Mouse (Mus musculus) embryonic facial prominence, embryonic 12.5 days (tissue): ENCODE data around the gene Nup188. TPM values are rescaled to one million over a fixed set of nuclear protein-coding genes. Genes with fewer than 3 reads are reported as not detected.

Experiments
- ATAC-seq: fragments of 200-750 bp; cut with Nextera tagmentation; 2 replicates; pipeline ENCODE4 v1.8.0; 2017; ENCODE audit not compliant: insufficient number of reproducible peaks, insufficient read depth, low FRiP score, low TSS enrichment
- H3K27ac ChIP-seq: fragments of 300-500 bp; sonication (generic); 2 replicates; pipeline ENCODE4 v1.5.1; 2016; ENCODE audit warnings: mild to moderate bottlenecking
- H3K27me3 ChIP-seq: fragments of 300-500 bp; sonication (generic); 2 replicates; pipeline ENCODE4 v1.6.1; 2016; ENCODE audit warnings: mild to moderate bottlenecking, moderate library complexity
- H3K36me3 ChIP-seq: fragments of 300-500 bp; sonication (generic); 2 replicates; pipeline ENCODE4 v1.6.1; 2016; ENCODE audit warnings: mild to moderate bottlenecking
- H3K4me1 ChIP-seq: fragments of 300-500 bp; sonication (generic); 2 replicates; pipeline ENCODE4 v1.6.1; 2016
- H3K4me2 ChIP-seq: fragments of 300-500 bp; sonication (generic); replicated peaks from 2 replicates; pipeline ENCODE4 v1.6.1; 2016; ENCODE audit warnings: mild to moderate bottlenecking, moderate library complexity
- H3K4me3 ChIP-seq: fragments of 300-500 bp; sonication (generic); 2 replicates; pipeline ENCODE4 v1.5.1; 2016; ENCODE audit warnings: mild to moderate bottlenecking
- H3K9ac ChIP-seq: fragments of 300-500 bp; sonication (generic); 2 replicates; pipeline ENCODE4 v1.6.1; 2016; ENCODE audit warnings: mild to moderate bottlenecking, moderate library complexity
- H3K9me3 ChIP-seq: fragments of 300-500 bp; sonication (generic); 2 replicates; pipeline ENCODE4 v1.6.1; 2016; ENCODE audit warnings: mild to moderate bottlenecking, moderate library complexity
- WGBS: fragments of 180-500 bp; shearing (Covaris S2); methylation state at CpG from one replicate; pipeline ENCODE4 v1.1.7; 2016; 5-methylcytosine and 5-hydroxymethylcytosine counted together
- polyA plus RNA-seq: library from polyadenylated mRNA; unstranded; fragments of >200 nt; fragmentation: Nextera tagmentation; extraction: Ambion mirVana; gene quantifications from 2 replicates; pipeline ENCODE4 v1.2.1, GENCODE M21; 2016

Nup188 gene
- polyA plus RNA-seq, 1 experiment from 2014 or later, result 37.2 TPM

DNA sequence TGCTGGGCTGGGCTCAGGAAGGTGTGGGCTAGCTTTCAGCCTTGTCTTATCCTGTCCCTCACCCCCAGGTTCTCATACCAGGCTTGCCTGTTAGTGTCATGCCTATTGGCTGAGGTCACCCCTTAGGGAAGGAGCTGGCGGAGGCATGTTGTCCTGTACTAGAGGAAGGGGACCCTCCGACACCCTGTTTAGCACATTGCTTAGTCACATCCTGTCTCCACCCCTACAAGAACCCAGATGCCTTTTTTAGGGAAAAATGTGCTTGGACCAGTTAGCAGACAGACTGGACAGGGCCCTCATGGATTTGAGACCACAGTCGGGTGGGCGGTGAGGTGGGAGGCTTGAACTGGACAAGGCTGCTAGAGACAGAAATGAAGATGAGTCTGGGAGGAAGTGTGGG lies 27.6 kb upstream of the Nup188 start:
- H3K27ac ChIP-seq, result no peak overlapping the region
- 81% methylated on average over 4 of the region's 4 CpGs for WGBS
- no peak overlapping the region for H3K4me2 ChIP-seq
- no peaks in the 10 kb centered on the region for H3K27me3 ChIP-seq
- no peak overlapping the region for H3K9ac ChIP-seq
- H3K4me1 ChIP-seq, result no peaks in the 10 kb centered on the region
- no peak overlapping the region for H3K4me3 ChIP-seq
- no peak for ATAC-seq
- H3K9me3 ChIP-seq, result no peaks in the 10 kb centered on the region
- peaks cover 87% of the 10 kb centered on the region for H3K36me3 ChIP-seq

DNA sequence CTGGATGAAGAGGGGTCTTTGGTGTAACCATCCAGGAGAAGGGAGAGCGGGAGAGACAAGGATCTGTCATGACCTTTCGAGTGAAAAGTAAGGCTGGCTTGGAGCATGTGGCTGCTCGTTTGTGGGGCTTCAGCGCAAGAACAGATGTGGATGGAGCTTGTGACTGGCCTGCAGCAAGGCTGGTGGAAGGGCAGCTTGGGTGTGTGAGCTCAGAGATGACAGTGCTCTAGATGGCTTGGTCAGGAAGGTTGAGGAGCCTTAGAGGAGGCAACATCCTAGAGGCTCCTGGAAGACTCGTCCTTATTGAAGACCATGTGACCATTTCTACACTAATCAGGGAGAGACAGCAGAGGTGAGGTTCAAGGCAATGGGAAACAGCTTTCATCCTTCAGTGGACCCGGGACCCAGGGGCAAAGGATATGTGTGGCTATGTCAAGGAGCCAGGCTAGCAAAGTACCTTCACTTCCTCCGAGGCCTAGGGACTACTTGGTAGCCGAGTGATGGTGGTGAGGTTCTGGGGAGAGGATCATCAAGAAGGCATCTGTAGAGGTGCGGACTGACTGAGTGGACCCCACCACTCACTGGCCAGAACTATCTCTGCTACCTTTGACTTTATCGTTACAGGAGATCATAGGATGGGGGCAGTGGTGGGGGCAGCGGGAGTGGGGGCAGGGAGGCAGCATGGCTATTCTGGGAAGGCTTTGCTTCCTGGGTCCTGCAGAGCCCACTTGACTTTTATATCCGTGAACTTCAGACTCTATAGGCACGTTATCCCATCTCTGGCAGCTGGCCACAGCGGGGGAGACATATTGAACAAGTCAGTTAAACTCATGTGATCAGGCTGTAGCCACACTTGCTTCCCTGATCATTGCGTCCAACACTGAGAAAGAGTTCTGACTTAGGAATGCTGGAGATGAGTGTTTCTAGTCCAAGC lies 26.8 kb upstream of the Nup188 start:
- H3K36me3 ChIP-seq, result peaks cover 91% of the 10 kb centered on the region
- WGBS, result 92% methylated on average over 15 of the region's 15 CpGs

DNA sequence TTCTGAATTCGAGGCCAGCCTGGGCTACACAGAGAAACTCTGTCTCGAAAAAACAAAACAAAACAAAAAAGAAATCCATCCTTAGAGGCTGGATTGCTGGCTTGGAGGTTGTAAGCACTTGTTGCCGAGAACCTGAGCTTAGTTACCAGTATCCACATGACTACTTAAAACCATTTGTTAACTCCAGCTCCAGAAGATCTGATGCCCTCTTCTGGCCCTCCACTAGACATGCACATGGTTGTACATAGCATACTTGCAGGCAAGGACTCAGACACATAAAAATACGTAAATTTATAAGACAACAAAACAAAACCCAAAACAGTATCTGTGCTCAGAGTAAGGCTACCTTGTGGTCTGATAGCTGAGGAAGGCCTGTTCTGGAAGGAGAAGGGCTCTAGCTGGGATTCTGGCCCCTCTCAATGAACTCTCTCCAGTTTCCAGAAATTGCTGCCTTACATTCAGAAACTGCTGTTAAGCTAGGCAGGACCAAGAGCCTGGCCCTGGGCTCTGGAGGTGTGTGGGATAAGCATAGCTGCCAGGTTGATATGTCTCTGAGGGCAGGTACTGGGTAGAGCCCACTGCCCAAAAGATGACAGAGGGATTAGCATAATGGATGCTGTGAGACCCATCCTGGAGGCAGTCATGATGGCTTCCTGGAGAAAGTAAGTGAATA lies 25.0 kb upstream of the Nup188 start:
- peaks cover 82% of the 10 kb centered on the region for H3K36me3 ChIP-seq
- H3K4me1 ChIP-seq, result peaks cover 24% of the 10 kb centered on the region
- 83% methylated on average over 4 of the region's 4 CpGs for WGBS
- no peak overlapping the region for H3K4me3 ChIP-seq
- no peaks in the 10 kb centered on the region for H3K9me3 ChIP-seq
- ATAC-seq, result no peak
- H3K27me3 ChIP-seq, result no peaks in the 10 kb centered on the region
- no peak overlapping the region for H3K4me2 ChIP-seq
- H3K27ac ChIP-seq, result no peak overlapping the region
- H3K9ac ChIP-seq, result no peak overlapping the region

More for the DNA sequence above, 26.8 kb upstream of the Nup188 start:
- H3K9me3 ChIP-seq, result no peaks in the 10 kb centered on the region
- H3K4me2 ChIP-seq, result no peak overlapping the region
- no peak overlapping the region for H3K4me3 ChIP-seq
- no peaks in the 10 kb centered on the region for H3K27me3 ChIP-seq
- no peak overlapping the region for H3K27ac ChIP-seq
- no peak for ATAC-seq
- H3K4me1 ChIP-seq, result peaks cover 6% of the 10 kb centered on the region; the same call in 1 of the 2 replicates
- no peak overlapping the region for H3K9ac ChIP-seq

DNA sequence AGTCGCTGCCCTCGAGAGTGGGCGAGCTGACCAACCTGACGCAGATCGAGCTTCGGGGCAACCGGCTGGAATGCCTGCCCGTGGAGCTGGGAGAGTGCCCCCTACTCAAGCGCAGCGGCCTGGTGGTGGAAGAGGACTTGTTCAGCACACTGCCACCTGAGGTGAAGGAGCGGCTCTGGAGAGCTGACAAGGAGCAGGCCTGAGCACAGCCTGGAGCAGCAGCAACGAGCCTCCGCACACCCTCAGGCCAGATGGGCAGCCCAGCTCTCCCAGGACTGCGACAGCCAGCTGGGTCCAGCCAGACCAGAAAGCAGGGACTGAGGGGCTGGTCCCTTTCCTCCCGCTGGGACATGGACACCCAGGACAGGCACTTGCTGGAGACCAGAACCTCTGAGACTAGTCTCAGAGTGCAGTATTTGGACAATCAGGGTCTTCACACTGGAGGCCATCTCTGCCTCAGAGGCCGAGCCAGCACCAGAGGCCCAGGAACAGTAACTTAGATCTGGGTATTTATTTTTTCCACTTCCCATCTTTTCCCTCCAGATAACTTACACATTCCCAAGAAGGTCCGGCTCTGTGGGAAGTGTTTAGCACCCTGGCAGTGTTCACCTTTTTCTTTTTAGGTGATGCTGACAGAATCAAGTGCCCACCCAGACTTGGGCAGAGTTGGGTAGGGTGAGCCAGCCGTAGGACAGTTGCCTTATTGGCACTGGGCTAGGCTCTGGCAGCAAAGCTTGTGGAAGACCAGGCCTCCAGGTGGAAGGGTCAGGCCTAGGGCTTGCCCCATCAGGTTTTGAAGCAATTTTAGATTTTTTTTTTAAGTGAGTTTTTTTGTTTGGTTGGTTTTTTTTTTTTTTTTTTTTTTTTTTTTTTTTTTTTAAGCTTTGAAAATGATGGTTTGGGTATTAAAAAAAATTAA lies 24.0 kb upstream of the Nup188 start:
- H3K9ac ChIP-seq, result no peak overlapping the region
- WGBS, result 89% methylated on average over 18 of the region's 18 CpGs
- H3K9me3 ChIP-seq, result no peaks in the 10 kb centered on the region
- no peaks in the 10 kb centered on the region for H3K27me3 ChIP-seq
- H3K36me3 ChIP-seq, result peaks cover 74% of the 10 kb centered on the region
- no peak overlapping the region for H3K27ac ChIP-seq
- no peak overlapping the region for H3K4me2 ChIP-seq
- no peak for ATAC-seq
- H3K4me1 ChIP-seq, result peaks cover 31% of the 10 kb centered on the region
- no peak overlapping the region for H3K4me3 ChIP-seq

DNA sequence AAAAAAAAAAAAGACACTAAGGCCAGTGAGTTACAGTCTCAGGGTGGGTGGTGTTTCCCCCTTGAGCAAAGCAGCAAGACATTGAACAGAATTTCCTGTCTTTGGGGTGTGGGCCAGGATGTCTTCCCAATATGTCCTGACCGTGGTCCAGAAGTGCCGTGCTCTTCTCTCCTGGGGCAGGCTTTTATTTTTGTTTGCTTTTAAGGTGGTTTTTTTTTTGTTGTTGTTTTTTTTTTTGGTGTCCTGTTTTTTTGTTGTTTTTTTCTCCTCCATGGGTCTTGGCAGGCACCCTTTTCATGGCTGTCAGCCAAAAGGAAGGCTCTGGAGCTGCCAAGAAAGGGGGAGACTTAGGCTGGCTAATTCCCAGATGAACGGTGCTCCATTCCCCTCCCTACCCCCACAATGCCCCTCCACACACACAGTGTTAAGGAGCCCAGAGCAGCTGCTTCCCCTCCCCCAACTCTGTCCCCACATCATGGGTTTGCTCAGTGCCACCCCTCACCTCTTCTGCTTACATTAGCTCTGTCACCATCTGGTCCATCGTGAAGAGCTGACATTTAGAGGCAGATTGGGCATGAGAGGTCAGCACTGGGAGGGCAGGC lies 23.3 kb upstream of the Nup188 start:
- 79% methylated on average over 4 of the region's 4 CpGs for WGBS
- ATAC-seq, result no peak
- Histone ChIP-seq H3K9me3 (no peaks in the 10 kb centered on the region), H3K36me3 (peaks cover 71% of the 10 kb centered on the region), H3K4me3 (no peak overlapping the region), H3K4me1 (peaks cover 31% of the 10 kb centered on the region), H3K27ac (no peak overlapping the region), H3K27me3 (no peaks in the 10 kb centered on the region), H3K4me2 (no peak overlapping the region), H3K9ac (peak overlapping the region; percentile 10; the same call in 1 of the 2 replicates)

DNA sequence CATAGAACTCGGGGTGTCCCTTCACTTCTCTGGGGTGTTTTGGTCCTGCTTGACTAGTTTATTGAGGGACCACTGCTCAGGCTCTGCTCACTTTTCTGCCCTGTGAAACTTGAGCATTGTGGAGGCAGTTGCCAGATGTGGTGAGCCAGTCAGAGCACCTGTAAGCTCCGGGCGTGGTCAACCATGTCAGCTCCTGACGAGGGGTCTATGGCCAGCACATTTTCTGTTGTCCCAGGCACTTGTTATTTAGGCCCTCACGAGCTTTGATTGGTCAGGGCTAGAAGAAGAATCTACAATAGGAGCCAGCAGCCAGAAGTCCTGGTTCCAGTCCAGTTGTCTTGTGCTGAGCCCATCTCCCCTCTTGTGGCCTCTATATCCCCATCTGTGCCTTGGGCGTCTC lies 22.4 kb upstream of the Nup188 start:
- H3K36me3 ChIP-seq, result peaks cover 62% of the 10 kb centered on the region
- no peak overlapping the region for H3K9ac ChIP-seq
- no peak overlapping the region for H3K27ac ChIP-seq
- WGBS, result 91% methylated on average over 6 of the region's 6 CpGs
- peaks cover 31% of the 10 kb centered on the region for H3K4me1 ChIP-seq
- no peak for ATAC-seq
- H3K27me3 ChIP-seq, result no peaks in the 10 kb centered on the region
- H3K4me3 ChIP-seq, result no peak overlapping the region
- H3K4me2 ChIP-seq, result no peak overlapping the region
- H3K9me3 ChIP-seq, result no peaks in the 10 kb centered on the region

DNA sequence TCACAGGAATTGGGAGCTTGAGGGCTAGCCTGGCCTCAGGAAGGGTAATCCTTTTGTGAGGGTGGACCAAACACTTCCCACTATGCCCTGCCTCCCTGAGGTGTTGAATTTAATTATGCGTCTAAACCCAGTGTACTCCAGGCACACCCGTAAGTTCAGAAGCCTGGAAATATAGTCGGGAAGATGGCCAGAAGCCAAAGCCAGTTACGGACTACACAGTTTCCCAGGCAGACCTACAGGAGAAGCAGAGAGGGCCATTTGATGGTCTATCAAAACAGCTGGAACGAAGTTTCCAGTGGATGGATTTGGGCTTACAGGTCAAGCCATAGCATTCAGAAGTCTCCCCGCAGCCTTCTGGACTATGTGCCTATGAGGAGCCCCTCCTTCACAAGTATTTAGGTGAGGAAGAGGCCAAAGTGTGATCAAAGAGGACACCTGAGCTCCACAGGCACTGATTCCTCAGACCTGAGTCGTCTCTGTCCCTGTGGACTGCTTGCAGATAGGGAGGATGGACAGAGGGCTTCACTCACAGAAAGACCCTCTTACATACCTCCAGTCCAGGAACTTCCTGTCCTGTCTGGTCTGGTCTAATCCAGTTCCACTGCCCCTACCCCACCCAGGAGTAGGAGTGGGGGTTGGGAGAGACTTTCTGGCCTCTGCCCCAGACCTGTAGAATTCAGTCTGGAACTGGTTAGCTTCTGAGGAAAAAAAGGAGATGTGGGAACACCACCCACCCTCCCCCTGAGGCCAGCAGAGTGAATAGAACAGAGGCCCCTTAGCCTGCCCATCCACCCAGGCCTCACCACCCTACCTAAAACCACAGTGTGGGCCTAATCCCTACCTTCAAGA lies 21.3 kb upstream of the Nup188 start:
- H3K9me3 ChIP-seq, result no peaks in the 10 kb centered on the region
- no peak overlapping the region for H3K9ac ChIP-seq
- H3K4me3 ChIP-seq, result no peak overlapping the region
- WGBS, result 58% methylated on average over 7 of the region's 7 CpGs
- H3K27ac ChIP-seq, result peak overlapping the region; percentile 89
- peaks cover 52% of the 10 kb centered on the region for H3K36me3 ChIP-seq
- no peak for ATAC-seq
- no peaks in the 10 kb centered on the region for H3K27me3 ChIP-seq
- peaks cover 31% of the 10 kb centered on the region for H3K4me1 ChIP-seq
- H3K4me2 ChIP-seq, result no peak overlapping the region

DNA sequence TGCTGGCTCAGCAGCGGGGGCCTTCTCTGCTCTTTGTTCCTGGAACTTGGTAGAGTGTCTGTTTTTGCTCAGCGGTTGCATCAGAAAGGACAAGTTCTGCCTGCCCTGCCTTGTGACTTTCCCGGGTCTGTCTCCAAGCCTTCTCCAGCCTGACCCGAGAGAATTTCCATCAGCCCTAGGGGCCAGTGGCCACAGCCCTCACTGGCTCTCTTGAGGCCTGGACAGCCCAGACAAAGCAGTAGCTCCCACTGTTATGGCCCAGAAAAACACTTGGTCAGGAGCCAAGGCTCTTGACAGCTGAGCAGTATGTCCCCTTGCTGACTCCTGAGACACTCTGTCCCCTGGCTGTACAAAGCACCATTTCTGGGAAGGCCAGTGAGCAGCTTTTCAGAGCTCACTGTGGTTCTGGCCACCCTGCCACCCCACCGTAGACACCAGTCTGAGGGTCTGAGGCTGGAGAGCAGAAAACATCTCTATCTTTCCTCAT lies 20.4 kb upstream of the Nup188 start, which contains the start of gene Phyhd1:
Gene Phyhd1, plus strand, starts transcription at position 437 of the 487 bp plus-strand sequence.
- H3K4me3 ChIP-seq, result no peak within 1 kb of the TSS
- H3K27ac ChIP-seq, result peak within 1 kb of the TSS; percentile 89
- H3K4me1 ChIP-seq, result peaks cover 31% of the 10 kb centered on the region
- H3K9me3 ChIP-seq, result no peaks in the 10 kb centered on the region
- no peak for ATAC-seq
- H3K36me3 ChIP-seq, result peaks cover 44% of the 10 kb centered on the region
- peak within 1 kb of the TSS; percentile 20 for H3K4me2 ChIP-seq
- 0 out of 2 replicates have a peak within 1 kb of the TSS, but pooled peaks have one; percentile 15 for H3K9ac ChIP-seq
- 34% methylated on average over 5 of the region's 5 CpGs for WGBS
- no peaks in the 10 kb centered on the region for H3K27me3 ChIP-seq

DNA sequence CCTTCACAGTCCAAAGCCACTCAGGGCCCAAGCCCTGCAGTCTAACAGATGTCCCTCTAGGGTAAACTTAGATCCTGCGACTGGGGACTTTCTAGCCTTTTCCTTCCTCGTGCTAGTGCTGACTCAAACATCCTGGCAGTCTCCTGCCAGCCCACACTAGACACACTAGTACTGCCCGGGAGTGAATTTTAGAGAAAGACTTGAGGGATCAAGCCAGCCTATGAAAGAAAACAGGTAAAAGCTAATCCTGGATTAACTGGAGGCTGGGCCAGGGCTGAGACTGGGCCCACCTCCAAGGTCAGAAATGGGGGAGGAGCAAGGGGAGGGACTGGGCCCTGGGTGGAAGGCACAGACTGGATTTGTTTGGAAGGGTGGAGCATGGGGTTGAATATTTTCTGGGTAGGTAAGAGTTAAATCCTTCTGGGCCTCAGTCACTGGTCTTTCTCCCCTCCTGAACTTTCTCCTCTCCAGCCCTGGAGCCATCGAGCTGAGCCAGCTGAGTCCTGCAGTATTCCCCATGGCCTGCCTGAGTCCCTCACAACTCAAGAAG lies 19.7 kb upstream of the Nup188 start:
- peak; percentile 41; the same call in 1 of the 2 replicates for ATAC-seq
- Histone ChIP-seq H3K4me1 (peaks cover 31% of the 10 kb centered on the region), H3K4me2 (peak overlapping the region; percentile 20), H3K9ac (0 out of 2 replicates have a peak overlapping the region, but pooled peaks have one; percentile 15), H3K27ac (peak overlapping the region; percentile 89), H3K36me3 (peaks cover 43% of the 10 kb centered on the region), H3K27me3 (no peaks in the 10 kb centered on the region), H3K4me3 (no peak overlapping the region), H3K9me3 (no peaks in the 10 kb centered on the region)
- WGBS, result 16% methylated on average over 4 of the region's 4 CpGs

DNA sequence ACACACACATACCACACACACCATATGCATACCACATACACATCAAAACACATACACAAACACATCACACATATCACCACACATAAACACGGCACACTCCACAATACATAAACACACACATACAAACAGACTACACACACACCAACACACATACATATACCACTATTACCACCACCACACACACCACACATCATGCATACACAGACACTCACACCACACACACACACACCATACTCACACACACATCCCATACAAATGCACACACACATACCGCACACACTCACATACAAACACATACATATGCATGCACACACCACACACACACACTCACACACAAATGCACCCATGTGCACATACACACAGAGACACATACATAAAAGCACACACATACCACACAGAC lies 18.7 kb upstream of the Nup188 start:
- Histone ChIP-seq H3K27me3 (no peaks in the 10 kb centered on the region), H3K9ac (no peak overlapping the region; the same call in 1 of the 2 replicates), H3K9me3 (no peaks in the 10 kb centered on the region), H3K27ac (no peak overlapping the region), H3K36me3 (peaks cover 33% of the 10 kb centered on the region), H3K4me2 (no peak overlapping the region), H3K4me3 (no peak overlapping the region), H3K4me1 (peaks cover 31% of the 10 kb centered on the region)
- WGBS, result 88% methylated on average over 2 of the region's 2 CpGs
- ATAC-seq, result no peak
